Mouse (Mus musculus) brain, adult 10 weeks (tissue): ENCODE measurements around the gene Ifit2. TPM values are rescaled to one million over a fixed set of nuclear protein-coding genes. Genes with fewer than 3 reads are reported as not detected.

ENCODE experiments used
- polyA plus RNA-seq: library from polyadenylated mRNA; stranded (reverse); fragments of 350-450 nt; fragmentation: Illumina TruSeq; extraction: RNeasy Lipid Tissue Mini Kit (QIAGEN cat#74804); gene quantifications from one replicate; pipeline ENCODE4 v1.2.3, GENCODE M21; 2015; ENCODE audit warnings: low read depth, low replicate concordance

Gene Ifit2
- 7.1 TPM for polyA plus RNA-seq

DNA sequence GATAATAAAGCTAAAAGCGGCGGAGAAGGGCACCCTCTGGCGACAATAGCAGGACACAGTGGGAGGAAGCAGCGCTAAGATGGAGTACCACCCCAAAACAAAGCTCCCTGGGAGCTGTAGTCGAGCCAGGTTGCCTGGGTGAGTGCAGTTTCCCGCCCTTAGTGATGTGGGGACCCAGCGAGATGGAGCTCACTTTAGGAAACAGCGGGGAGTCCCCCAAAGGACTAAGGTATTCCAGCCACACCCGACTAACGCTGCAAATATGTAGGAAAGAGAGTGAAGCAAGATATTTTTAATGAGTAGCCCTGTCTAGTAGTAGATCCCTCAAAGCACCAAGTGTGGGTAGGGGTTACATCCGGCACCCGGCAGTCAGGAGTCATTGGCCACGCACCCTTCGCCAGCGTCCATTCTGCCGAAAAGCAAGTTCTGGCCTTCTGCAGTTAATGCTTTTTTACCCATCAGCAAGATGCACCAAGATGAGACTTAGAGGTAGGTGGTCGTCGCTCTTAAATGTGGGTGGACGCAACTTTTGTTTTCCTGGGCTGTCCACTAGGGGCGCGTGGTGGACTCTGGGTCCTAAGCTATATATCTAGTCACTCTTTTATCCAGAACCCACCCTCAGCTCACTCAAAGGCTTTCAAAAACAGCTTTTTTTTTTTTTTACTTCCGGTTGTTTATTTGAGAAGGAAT, at the start of gene Ifit2:
Gene Ifit2, plus strand, starts transcription at position 161 of the 690 bp plus-strand sequence.

DNA sequence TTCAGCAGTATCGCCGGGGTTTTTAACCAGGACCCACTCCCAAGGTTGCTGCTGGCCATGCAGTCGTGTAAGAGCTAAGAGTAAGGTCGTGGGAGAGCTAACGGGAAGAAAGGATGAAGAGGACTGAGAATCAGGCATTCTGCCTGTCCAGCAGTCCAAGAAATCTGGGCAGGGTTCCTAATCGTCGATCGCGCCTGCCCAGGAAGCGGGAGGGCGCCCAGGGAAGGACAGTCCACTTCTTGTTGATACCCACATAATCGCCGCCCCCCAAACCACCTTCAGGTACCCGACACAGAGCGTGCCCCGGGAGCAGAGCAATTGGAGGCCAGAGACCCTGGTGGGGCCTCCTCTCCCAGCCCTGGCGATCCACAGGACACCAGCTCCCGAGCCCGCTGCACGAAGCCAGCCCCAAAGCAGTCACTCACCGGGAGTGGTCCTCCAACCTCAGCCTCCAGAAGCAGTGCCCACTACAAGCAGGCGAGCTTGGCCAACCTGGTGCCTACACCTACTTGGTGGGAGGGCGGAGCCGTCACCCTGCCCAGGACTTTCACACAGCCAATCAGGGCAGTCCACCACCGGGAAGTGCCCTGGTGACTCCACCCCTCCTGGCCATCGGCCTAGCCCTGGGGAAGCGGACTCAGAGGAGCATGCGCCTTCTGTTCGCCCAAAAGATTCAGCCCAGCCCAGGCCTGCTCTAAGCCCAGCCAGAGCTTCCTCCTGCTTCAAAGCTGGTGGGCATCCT, 23.4 kb upstream of the Ifit2 start, which contains the start of gene Lipa:
Gene Lipa, minus strand, starts transcription at position 534 of the 742 bp plus-strand sequence.

GRCm38 (mm10) chr19:34583126-34583766, 32.8 kb downstream of the Ifit2 start, which contains the start of gene Ifit3:
Gene Ifit3 (plus strand): TSS chr19:34583531.

DNA sequence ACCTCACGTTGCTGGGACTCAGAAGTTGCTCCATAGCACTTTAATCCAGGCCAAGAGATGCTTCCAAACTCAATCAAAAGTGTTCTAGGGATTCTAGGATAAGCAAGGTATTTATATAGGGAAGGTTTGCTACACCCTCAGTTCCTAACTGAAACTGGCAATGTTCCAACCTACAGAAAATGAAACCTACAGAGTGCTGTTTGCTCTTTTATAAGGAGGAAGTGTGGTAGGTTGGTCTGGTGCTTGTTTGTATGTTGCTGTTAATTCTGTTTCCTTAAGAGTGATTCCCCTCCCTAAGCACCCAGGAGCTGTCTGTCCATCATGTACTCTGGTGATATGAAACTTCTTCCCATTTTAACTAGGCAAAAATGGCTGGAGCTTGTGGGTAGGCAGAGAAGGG, 51.4 kb downstream of the Ifit2 start, which contains the start of gene Ifit1bl1:
Gene Ifit1bl1, minus strand, starts transcription at position 69 of the 400 bp plus-strand sequence.

DNA sequence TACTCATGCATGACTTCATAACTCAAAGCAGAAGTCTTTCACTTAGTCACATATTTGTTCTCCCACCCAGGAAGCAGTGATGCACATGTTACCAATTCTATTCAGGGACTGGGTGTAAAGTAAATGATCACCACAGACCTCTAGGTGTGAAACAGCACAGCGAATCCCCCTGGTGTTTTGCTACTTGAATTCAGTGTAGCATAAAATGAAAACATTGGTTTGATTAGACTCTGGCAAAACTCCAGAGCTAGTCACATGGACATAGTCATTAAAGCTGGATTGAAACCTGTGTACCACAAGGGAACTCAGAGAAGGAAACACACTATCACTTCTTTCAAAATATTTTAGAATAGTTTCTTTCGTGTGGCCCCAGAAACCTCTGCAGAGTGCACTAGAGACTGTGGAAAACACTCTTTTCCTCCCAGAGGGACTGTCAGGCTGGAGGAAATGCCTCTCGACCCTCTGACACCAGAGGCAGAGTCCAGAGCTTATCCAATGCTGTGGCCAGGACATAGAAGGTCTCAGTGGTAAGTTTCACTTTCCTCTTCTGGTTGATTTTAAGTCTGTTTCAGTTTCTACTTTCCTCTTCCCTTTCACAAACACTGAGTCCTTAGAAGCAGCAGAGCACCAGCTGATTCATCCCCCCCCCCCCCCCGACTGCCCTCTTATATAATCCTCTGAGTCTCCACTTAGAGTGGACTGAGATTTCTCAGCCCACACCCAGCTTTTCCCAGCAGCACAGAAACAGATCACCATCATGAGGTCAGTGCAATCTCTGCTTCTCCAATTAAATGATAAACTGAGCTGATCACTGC, 57.0 kb downstream of the Ifit2 start, which contains the start of gene Ifit3b:
Gene Ifit3b, plus strand, starts transcription at position 734 of the 815 bp plus-strand sequence.

Other genes with a start within 250 kb of the Ifit2 start
- gene Ch25h, start 75.5 kb upstream of the Ifit2 start, polyA plus RNA-seq = 0.33 TPM
- 22.1 TPM for gene Lipa, start 23.2 kb upstream of the Ifit2 start, polyA plus RNA-seq
- gene Ifit3, start 32.8 kb downstream of the Ifit2 start, polyA plus RNA-seq = 13.5 TPM
- gene Ifit1bl1, start 51.3 kb downstream of the Ifit2 start, polyA plus RNA-seq = 5.8 TPM
- gene Ifit3b, start 57.3 kb downstream of the Ifit2 start, polyA plus RNA-seq = 5.2 TPM
- gene Ifit1bl2, start 90.0 kb downstream of the Ifit2 start, polyA plus RNA-seq = 0.88 TPM
- 2.1 TPM for gene Ifit1, start 90.2 kb downstream of the Ifit2 start, polyA plus RNA-seq
- gene Slc16a12, start 196.6 kb downstream of the Ifit2 start, polyA plus RNA-seq = 1.6 TPM